Mouse (Mus musculus) midbrain, embryonic 16.5 days (tissue): Measurements from ENCODE around the gene Tbc1d14. TPM values are rescaled to one million over a fixed set of nuclear protein-coding genes. Genes with fewer than 3 reads are reported as not detected.

Source experiments
- ATAC-seq: fragments of 200-750 bp; cut with Nextera tagmentation; 2 replicates; pipeline ENCODE4 v1.8.0; 2017; ENCODE audit warnings: moderate TSS enrichment
- H3K27ac ChIP-seq: fragments of 300-500 bp; sonication (generic); 2 replicates; pipeline ENCODE4 v1.5.1; 2014; ENCODE audit warnings: mild to moderate bottlenecking, low read length, mixed read lengths
- H3K27me3 ChIP-seq: fragments of 300-500 bp; sonication (generic); 2 replicates; pipeline ENCODE4 v1.6.1; 2014; ENCODE audit warnings: low read depth, low read length, mixed read lengths; ENCODE audit not compliant: control insufficient read depth, insufficient read depth
- H3K36me3 ChIP-seq: fragments of 300-500 bp; sonication (generic); 2 replicates; pipeline ENCODE4 v1.6.1; 2014; ENCODE audit warnings: mild to moderate bottlenecking, low read length, moderate library complexity, mixed read lengths; ENCODE audit not compliant: control insufficient read depth, insufficient read depth
- H3K4me1 ChIP-seq: fragments of 300-500 bp; sonication (generic); 2 replicates; pipeline ENCODE4 v1.6.1; 2014; ENCODE audit warnings: mild to moderate bottlenecking, low read length, mixed read lengths; ENCODE audit not compliant: control insufficient read depth, insufficient read depth
- H3K4me2 ChIP-seq: fragments of 300-500 bp; sonication (generic); 2 replicates; pipeline ENCODE4 v1.6.1; 2014; ENCODE audit warnings: mild to moderate bottlenecking, low read length, mixed read lengths
- H3K4me3 ChIP-seq: fragments of 300-500 bp; sonication (generic); 2 replicates; pipeline ENCODE4 v1.5.1; 2014; ENCODE audit warnings: low read depth, mild to moderate bottlenecking, low read length, moderate library complexity, mixed read lengths
- H3K9ac ChIP-seq: fragments of 300-500 bp; sonication (generic); 2 replicates; pipeline ENCODE4 v1.6.1; 2014; ENCODE audit warnings: low read depth, low read length, mixed read lengths
- H3K9me3 ChIP-seq: fragments of 300-500 bp; sonication (generic); replicated peaks from 2 replicates; pipeline ENCODE4 v1.6.1; 2014; ENCODE audit warnings: mild to moderate bottlenecking, low read length, mixed read lengths; ENCODE audit not compliant: control insufficient read depth, poor library complexity, severe bottlenecking
- WGBS: fragments of 180-500 bp; shearing (Covaris S2); extraction: QIAGEN DNeasy Blood & Tissue Kit; methylation state at CpG from one replicate; pipeline ENCODE4 v1.1.7; 2014; 5-methylcytosine and 5-hydroxymethylcytosine counted together
- polyA plus RNA-seq: library from polyadenylated mRNA; unstranded; fragments of >200 nt; fragmentation: Nextera tagmentation; extraction: Ambion mirVana; gene quantifications from 2 replicates; pipeline ENCODE4 v1.2.1, GENCODE M21; 2015

Gene Tbc1d14
- polyA plus RNA-seq, 1 experiment from 2014 or later: 74.6 TPM

DNA sequence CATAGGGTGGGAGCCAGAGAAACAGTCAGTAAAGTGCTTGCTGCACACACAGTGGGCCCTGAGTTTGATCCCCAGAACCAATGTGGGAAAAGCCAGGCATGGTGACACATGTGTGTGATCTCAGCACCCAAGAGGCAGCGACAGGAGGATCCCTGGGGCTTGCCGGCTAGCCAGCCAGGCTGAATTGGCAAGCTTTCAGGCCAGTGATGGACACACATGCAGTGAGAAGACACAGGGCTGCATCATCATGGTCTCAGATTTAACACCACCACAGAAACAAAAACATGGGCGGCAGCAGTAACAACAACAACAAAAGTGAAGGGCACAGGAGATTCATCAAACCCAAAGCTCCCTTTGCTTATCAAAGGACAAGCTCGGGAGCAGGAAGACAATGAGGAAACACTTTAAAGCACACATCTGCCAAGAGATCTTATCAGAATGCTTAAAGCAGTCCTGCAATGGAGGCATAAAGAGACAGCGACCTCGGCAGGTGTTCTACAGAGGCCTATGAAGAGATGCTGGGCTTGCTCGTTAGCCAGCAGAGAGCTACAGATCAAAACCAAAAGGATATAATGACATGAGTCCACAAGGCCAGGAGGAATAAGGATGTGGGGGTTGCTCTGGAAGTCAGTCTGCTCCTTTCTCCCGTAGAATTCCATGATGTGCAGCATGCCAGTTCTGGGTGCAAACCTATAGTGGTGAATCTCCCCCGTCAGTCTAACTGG lies 146.7 kb downstream of the Tbc1d14 start:
- WGBS: 40% methylated on average over 9 of the region's 9 CpGs
- H3K9ac ChIP-seq: no peak overlapping the region
- ATAC-seq: 0 out of 2 replicates have a peak, but pooled peaks have one; percentile 29

DNA sequence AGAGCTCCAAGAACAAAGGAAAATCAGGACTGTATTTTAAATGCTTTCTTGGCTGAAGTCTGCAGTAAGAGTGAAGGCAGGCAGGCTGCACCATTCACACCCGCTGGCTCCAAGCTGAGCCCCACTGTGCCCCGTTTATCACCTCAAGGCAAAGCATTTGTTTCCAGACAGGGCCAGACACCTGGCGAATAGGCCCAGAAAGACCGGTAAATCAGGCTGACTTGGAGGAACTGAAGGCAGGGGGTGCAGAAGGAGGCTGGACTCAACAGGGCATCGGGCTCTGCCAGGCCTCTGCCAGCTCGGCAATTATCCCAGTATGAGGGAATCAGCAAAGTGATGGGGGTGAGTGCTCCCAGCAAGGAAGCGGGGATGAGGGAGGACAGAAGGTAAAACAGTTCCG lies 148.0 kb downstream of the Tbc1d14 start:
- Histone ChIP-seq H3K27me3 (no peaks in the 10 kb centered on the region), H3K36me3 (no peaks in the 10 kb centered on the region), H3K4me3 (no peak overlapping the region), H3K27ac (no peak overlapping the region), H3K4me1 (no peaks in the 10 kb centered on the region), H3K9ac (no peak overlapping the region), H3K9me3 (no peaks in the 10 kb centered on the region), H3K4me2 (no peak overlapping the region)
- WGBS: 32% methylated on average over 8 of the region's 8 CpGs
- ATAC-seq: no peak

More for the DNA sequence above, 146.7 kb downstream of the Tbc1d14 start:
- Histone ChIP-seq H3K4me2 (no peak overlapping the region), H3K27me3 (no peaks in the 10 kb centered on the region), H3K27ac (no peak overlapping the region), H3K4me1 (no peaks in the 10 kb centered on the region), H3K9me3 (no peaks in the 10 kb centered on the region), H3K36me3 (no peaks in the 10 kb centered on the region), H3K4me3 (no peak overlapping the region)

DNA sequence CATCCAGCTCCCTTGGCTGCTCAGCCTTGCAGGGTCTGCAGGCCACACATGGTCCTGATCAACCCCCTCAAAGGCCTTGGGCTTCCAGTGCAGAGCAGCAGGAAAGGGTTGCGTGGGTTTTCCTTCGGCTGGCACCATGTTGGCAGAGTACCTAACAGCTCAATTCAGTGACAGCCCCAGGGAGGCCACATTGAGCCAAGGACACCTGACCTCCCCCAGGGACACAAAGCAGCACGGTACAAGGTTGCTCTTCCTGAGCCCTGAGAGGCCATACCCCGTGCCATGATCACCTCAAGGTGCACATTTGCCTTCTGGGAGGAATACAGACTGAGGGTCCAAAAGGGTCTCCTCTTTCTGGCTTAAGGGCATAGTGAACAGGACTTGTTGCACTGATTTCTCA lies 148.5 kb downstream of the Tbc1d14 start:
- Histone ChIP-seq H3K9ac (no peak overlapping the region), H3K27ac (no peak overlapping the region), H3K4me1 (no peaks in the 10 kb centered on the region), H3K27me3 (no peaks in the 10 kb centered on the region), H3K36me3 (no peaks in the 10 kb centered on the region), H3K9me3 (no peaks in the 10 kb centered on the region), H3K4me2 (no peak overlapping the region), H3K4me3 (no peak overlapping the region)
- 65% methylated on average over 4 of the region's 4 CpGs for WGBS
- ATAC-seq: no peak

DNA sequence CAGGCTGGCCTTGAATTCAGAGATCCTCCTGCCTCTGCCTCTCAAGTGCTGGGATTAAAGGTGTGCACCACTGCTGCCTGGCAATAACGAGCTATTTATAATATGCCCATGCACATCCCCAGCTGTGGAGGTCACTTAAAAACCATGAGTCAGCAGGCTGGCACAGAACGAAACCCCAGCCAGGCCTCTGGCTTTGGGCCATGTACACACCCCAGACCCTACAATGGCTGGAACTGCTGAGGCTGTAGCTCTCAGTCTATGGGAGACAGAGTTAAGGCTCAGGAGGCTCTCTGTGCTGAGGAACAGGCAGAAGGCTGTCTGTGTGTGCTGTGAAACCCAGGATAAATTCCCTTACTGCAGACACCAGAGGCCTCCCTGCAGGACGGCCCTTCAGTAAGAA lies 152.3 kb downstream of the Tbc1d14 start:
- Histone ChIP-seq H3K4me1 (no peaks in the 10 kb centered on the region), H3K27ac (no peak overlapping the region), H3K9me3 (no peaks in the 10 kb centered on the region), H3K4me2 (no peak overlapping the region), H3K36me3 (no peaks in the 10 kb centered on the region), H3K4me3 (no peak overlapping the region), H3K9ac (no peak overlapping the region), H3K27me3 (no peaks in the 10 kb centered on the region)
- no peak for ATAC-seq
- WGBS: 62% methylated on average over 3 of the region's 3 CpGs

Other genes starting within 250 kb of the Tbc1d14 start
- gene Sorcs2, start 195.1 kb downstream of the Tbc1d14 start, polyA plus RNA-seq: 21.3 and 22.7 TPM in 2 replicates
- gene Grpel1, start 128.3 kb downstream of the Tbc1d14 start, polyA plus RNA-seq: 41.3 and 42.9 TPM in 2 replicates
- 2.9 and 3.2 TPM in 2 replicates for gene Tada2b, start 109.0 kb downstream of the Tbc1d14 start, polyA plus RNA-seq
- gene Ccdc96, start 108.7 kb downstream of the Tbc1d14 start, polyA plus RNA-seq: 3.8 and 4.3 TPM in 2 replicates
- 40.6 and 43.5 TPM in 2 replicates for gene D5Ertd579e, start 102.7 kb upstream of the Tbc1d14 start, polyA plus RNA-seq
- gene Bloc1s4, start 155.4 kb upstream of the Tbc1d14 start, polyA plus RNA-seq: 29.0 and 29.3 TPM in 2 replicates
- gene Mrfap1, start 203.5 kb upstream of the Tbc1d14 start, polyA plus RNA-seq: 278 and 289 TPM in 2 replicates
- 11.5 and 11.6 TPM in 2 replicates for gene Man2b2, start 237.4 kb upstream of the Tbc1d14 start, polyA plus RNA-seq